Mouse (Mus musculus) sigmoid colon, adult 10 weeks (tissue): ENCODE results near the gene Erf. TPM values are rescaled to one million over a fixed set of nuclear protein-coding genes. Genes with fewer than 3 reads are reported as not detected.

Source experiments
- polyA plus RNA-seq: library from polyadenylated mRNA; stranded (reverse); fragments of 350-450 nt; fragmentation: Illumina TruSeq; extraction: RNeasy Lipid Tissue Mini Kit (QIAGEN cat#74804); gene quantifications from one replicate; pipeline ENCODE4 v1.2.3, GENCODE M21; 2014; ENCODE audit warnings: low read depth, low replicate concordance

Erf gene
- polyA plus RNA-seq, result 1.6 TPM

DNA sequence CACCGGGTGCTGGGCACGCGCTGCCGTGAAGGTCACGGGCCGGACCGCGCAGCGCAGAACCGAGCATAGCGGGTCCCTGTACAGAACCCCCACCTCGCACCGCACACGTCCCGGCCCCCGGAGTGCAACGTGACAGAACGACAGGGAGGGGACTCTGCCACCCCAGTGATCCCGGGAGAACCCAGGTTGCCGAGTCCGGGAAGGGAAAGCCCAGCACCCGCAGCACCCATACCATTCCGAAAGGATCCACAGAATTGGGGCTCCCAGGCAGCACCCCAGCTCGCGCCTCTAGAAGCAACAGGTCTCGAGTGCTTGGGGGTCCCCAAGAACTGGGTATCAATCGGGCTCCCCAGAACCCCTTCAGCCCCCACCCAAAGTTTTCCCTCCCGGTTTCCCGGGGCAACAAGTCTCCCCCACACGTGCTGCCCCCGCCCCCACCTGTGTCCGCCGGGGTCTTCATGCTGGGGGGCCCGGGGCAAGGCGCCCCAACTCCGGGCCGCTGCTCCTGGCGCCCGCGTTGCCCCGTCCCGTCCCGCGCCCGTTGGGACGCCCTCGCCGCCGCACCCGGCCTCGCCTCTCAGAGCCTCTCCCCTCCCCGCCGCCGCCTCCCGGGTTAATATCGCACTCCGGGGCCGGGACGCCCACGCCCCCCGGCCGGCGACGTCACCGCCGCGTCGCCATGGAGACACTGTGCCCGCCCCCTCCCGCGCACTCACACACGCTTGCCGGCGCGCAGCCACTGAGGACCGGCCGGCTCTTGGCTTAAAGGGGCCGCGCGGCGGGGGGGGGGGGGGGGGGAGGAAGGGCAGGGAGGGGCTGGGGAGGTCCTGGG, at the start of gene Erf:
Erf (minus strand) TSS at position 621 of the 832 bp plus-strand sequence.

GRCm38 (mm10) chr7:25297454-25298325, 47.1 kb upstream of the Erf start, which contains the start of gene Pafah1b3:
Gene Pafah1b3 (minus strand): TSS chr7:25297986.

DNA sequence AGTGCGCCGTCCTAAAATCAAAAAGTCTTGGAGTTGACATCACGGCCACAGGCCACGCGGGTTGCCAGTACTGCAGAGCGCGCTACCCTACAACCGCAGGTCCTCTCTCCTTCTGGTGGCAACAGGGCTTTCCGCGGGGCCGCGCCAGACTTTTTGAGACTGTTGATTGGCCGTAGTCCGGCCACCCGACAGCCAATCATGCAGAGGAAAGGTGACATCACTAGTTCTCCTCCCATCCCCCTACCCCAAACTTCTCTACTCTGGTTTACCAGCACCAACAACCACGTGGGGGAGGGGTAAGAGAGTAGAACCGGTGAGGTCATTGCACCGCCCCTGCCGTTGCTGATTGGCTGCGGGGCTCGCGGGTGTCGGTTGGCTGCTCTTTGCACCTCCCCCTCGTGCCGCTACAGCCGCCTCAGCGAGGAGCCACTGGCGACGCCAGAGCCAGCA, 16.8 kb upstream of the Erf start, which contains the start of gene Cic:
Cic (plus strand) TSS at position 404 of the 450 bp plus-strand sequence.

GRCm38 (mm10) chr7:25237249-25238014, 13.1 kb downstream of the Erf start, which contains the start of gene Gsk3a:
Gene Gsk3a (minus strand): TSS chr7:25237851.

GRCm38 (mm10) chr7:25221102-25221883, 29.3 kb downstream of the Erf start, which contains the start of gene Zfp526:
Gene Zfp526 (plus strand): TSS chr7:25221425.

DNA sequence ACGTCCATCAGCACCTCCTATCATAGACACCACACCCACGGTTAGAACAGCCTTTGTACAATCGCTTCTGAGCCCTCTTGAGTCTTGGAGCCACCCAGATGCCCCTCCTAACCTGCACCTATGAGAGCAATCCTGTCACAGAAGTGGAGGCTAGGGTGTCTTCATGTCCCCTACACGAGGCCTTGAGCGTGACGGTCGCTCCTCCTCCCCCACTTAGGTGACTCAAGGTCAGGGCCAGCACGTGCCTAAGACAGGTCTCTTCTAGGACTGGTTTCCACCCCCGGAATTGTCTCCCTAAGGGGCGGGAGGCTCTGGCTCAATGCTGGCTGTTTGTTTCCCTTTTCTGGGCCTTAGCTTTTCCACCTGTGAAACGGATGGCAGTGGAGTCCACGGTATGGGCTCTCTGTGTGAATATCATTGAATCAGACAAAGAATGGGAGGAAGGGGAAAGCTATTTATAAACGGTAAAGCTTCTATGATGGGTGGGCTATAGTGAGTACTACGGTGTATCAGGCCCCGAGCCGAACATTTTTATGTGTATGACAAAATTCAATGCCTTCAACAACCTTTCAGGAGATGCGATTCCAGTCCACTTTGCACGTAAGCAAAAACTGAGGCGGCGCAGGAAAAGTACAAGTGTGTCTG, 30.0 kb downstream of the Erf start, which contains the start of gene Dedd2:
Dedd2 (minus strand) TSS at position 159 of the 645 bp plus-strand sequence.

Other genes starting within 250 kb of the Erf start
- gene Atp1a3, start 244.8 kb downstream of the Erf start, polyA plus RNA-seq, result not detected
- 0.63 TPM for gene Grik5, start 178.4 kb downstream of the Erf start, polyA plus RNA-seq
- 0.95 TPM for gene Zfp574, start 178.2 kb downstream of the Erf start, polyA plus RNA-seq
- gene Pou2f2, start 71.0 kb downstream of the Erf start, polyA plus RNA-seq, result 1.7 TPM
- 1.9 TPM for gene Dedd2, start 30.1 kb downstream of the Erf start, polyA plus RNA-seq
- gene Zfp526, start 29.3 kb downstream of the Erf start, polyA plus RNA-seq, result 1.5 TPM
- gene Gsk3a, start 12.9 kb downstream of the Erf start, polyA plus RNA-seq, result 7.9 TPM
- gene Cic, start 16.9 kb upstream of the Erf start, polyA plus RNA-seq, result 20.7 TPM
- 9.2 TPM for gene Pafah1b3, start 47.2 kb upstream of the Erf start, polyA plus RNA-seq
- not detected for gene Prr19, start 50.6 kb upstream of the Erf start, polyA plus RNA-seq
- gene Tmem145, start 55.3 kb upstream of the Erf start, polyA plus RNA-seq, result not detected
- 1.2 TPM for gene Megf8, start 66.4 kb upstream of the Erf start, polyA plus RNA-seq
- not detected for gene Cnfn, start 119.0 kb upstream of the Erf start, polyA plus RNA-seq
- not detected for gene Lipe, start 147.9 kb upstream of the Erf start, polyA plus RNA-seq
- not detected for gene Cxcl17, start 162.1 kb upstream of the Erf start, polyA plus RNA-seq
- gene Ceacam1, start 226.8 kb upstream of the Erf start, polyA plus RNA-seq, result 3,714 TPM